Mouse (Mus musculus) kidney, adult 2 months (tissue): ENCODE measurements around the gene Klf11. TPM values are rescaled to one million over a fixed set of nuclear protein-coding genes. Genes with fewer than 3 reads are reported as not detected.

Source experiments
- DNase-seq: peaks from one replicate; pipeline ENCODE4 v3.0.0; 2021
- H3K27ac ChIP-seq: fragments of 200-500 bp; 2 replicates; pipeline ENCODE4 v1.5.1; 2012; ENCODE audit warnings: low read depth, low read length, control low read depth, inconsistent platforms; ENCODE audit not compliant: insufficient read depth
- H3K27me3 ChIP-seq: fragments of 200-500 bp; replicated peaks from 2 replicates; pipeline ENCODE4 v1.6.1; 2012; ENCODE audit warnings: mild to moderate bottlenecking, moderate library complexity, low read length, inconsistent platforms; ENCODE audit not compliant: control insufficient read depth, insufficient read depth
- H3K36me3 ChIP-seq: fragments of 200-500 bp; 2 replicates; pipeline ENCODE4 v1.6.1; 2012; ENCODE audit warnings: mild to moderate bottlenecking, moderate library complexity, low read length, inconsistent platforms; ENCODE audit not compliant: control insufficient read depth, insufficient read depth
- H3K4me1 ChIP-seq: fragments of 200-500 bp; 2 replicates; pipeline ENCODE4 v1.6.1; 2011; ENCODE audit warnings: low read length; ENCODE audit not compliant: control insufficient read depth, insufficient read depth
- H3K4me3 ChIP-seq: fragments of 200-500 bp; 2 replicates; pipeline ENCODE4 v1.5.1; 2011; ENCODE audit warnings: mild to moderate bottlenecking, low read depth, low read length, control low read depth; ENCODE audit not compliant: insufficient read depth
- CTCF ChIP-seq: fragments of 200-500 bp; conservative IDR thresholded peaks from 2 replicates; pipeline ENCODE4 v1.5.1; 2011; ENCODE audit warnings: low read depth, mild to moderate bottlenecking, control low read depth, low read length, moderate library complexity, mixed read lengths; ENCODE audit not compliant: insufficient read depth, insufficient read length
- POLR2A ChIP-seq: fragments of 200-500 bp; IDR thresholded peaks from one replicate; pipeline ENCODE4 v1.6.1; 2011; ENCODE audit warnings: low read depth, low read length, control low read depth
- WGBS: fragments of 180-500 bp; shearing (Covaris S2); methylation state at CpG from one replicate; pipeline ENCODE4 v1.1.7; 2018; 5-methylcytosine and 5-hydroxymethylcytosine counted together
- polyA plus RNA-seq: library from polyadenylated mRNA; depleted of rRNA; stranded (reverse); fragments of >200 nt; gene quantifications from 2 replicates; pipeline ENCODE4 v1.2.3, GENCODE M21; 2012

Gene Klf11
- polyA plus RNA-seq, 1 experiment = 8.5 TPM

DNA sequence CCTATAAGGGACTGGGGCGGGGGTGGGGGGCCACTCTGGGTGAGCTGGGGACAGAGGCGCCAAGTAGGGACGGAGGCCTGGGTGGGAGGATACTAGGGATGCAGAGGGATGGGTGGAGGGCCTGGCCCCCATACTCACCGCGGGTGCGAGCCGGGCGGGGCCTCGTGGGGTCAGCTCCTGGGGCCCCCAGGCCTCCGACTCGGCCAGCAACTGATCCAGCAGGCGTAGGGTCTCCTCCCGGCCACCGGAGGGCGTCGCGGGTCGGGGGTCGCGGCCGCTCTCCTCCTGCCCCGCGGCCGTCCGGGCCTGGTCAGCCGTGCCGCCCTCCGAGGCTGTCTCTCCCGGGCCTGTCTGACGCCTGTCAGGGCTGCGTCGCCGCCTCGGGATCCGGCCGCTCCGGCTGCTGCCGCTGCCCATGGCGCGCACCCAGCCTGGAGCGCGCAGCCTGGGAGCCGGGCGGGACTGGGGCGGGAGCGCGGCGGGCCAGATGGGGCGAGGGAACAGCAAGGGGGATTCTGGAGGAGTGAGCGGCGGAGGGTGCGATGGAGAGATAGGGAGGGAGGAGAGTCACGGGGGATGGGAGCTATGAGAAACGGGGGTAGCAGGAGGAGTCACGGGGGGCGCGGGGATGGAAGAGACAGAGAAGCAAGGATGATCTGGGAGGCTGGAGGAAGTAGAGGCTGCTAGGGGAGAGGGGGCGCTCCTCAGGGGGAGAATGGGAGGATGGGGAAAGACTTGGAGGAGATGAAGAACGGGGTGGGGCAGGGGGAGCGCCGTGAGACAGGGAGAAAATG is 29.6 kb downstream of the Klf11 start:
- TF ChIP-seq CTCF = no peak
- TF ChIP-seq POLR2A = no peak
- peaks cover 31% of the 10 kb centered on the region for H3K4me1 ChIP-seq
- DNase-seq = no peak
- peak overlapping the region; percentile 80 for H3K4me3 ChIP-seq
- H3K36me3 ChIP-seq = no peaks in the 10 kb centered on the region; the same call in 1 of the 2 replicates
- H3K27ac ChIP-seq = peak overlapping the region; percentile 97
- WGBS = 2% methylated on average over 44 of the region's 61 CpGs
- H3K27me3 ChIP-seq = no peaks in the 10 kb centered on the region

DNA sequence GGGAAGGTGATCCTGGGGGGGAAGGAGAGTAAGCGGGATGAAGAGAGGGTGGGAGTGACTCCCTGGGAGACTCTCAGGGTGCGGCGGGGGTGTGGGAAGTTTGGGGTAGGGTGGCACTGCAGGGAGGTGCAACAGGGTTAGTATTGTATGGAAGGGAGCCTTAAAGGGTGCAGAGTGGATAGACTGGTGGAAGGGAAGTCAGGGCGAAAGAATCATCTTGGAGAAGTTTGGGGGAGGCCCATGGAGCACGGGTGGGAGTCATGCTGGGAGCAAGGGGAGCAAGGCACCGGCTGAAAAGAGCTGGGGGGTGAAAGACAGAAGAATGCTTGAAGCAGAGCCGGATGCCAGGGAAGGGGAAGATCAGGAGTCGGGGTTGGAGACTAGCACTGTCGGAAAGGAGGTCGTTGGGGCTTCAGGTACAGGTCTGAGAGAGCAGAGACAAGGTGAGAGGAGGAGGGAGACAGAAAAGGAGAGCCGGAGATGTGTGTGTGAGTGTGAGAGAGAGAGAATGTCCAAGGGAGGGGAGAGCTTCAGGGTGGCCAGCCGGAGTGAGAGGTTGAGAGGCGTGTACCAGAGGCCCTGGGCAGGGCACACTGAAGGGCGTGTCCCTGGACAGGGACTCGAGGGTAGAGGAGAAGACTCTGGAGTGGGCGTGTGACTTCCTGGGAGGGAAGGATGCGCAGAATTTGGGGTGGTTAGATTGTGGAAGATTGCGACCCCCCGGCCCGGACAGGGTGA is 30.4 kb downstream of the Klf11 start, which contains the start of gene Cys1:
Cys1 (minus strand) TSS at position 528 of the 738 bp plus-strand sequence.
- 2% methylated on average over 20 of the region's 20 CpGs for WGBS
- no peaks in the 10 kb centered on the region for H3K27me3 ChIP-seq
- peak within 1 kb of the TSS; percentile 80 for H3K4me3 ChIP-seq
- peak; percentile 45 for TF ChIP-seq POLR2A
- no peak for TF ChIP-seq CTCF
- H3K4me1 ChIP-seq = peaks cover 36% of the 10 kb centered on the region
- DNase-seq = peak; percentile 90
- H3K27ac ChIP-seq = peak within 1 kb of the TSS; percentile 99
- H3K36me3 ChIP-seq = no peaks in the 10 kb centered on the region

DNA sequence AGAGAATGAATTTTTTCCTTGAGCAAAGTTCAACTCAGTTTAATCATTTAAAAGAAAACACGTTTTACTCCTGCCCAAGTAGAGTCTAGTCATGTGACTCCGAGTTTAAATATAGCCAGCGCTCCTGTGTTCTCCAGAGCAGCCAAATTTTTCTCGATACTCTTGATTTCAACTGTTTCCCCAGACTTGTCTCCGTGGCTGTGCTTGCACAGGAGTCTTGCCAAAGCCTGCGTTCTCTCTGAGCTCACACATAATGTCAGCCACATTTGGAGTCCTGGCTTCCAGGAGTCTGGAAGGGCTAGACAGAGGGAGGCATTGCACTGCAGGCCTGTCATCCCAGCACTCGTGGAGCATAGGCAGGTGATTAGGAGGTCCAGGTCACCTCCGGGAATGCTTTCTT is 31.5 kb downstream of the Klf11 start:
- H3K4me1 ChIP-seq = peaks cover 42% of the 10 kb centered on the region
- H3K36me3 ChIP-seq = no peaks in the 10 kb centered on the region
- H3K27ac ChIP-seq = peak overlapping the region; percentile 99
- peak; percentile 93 for DNase-seq
- TF ChIP-seq CTCF = no peak
- peak; percentile 18 for TF ChIP-seq POLR2A
- WGBS = 19% methylated on average over 8 of the region's 8 CpGs
- H3K27me3 ChIP-seq = no peaks in the 10 kb centered on the region
- H3K4me3 ChIP-seq = peak overlapping the region; percentile 30; the same call in 1 of the 2 replicates

DNA sequence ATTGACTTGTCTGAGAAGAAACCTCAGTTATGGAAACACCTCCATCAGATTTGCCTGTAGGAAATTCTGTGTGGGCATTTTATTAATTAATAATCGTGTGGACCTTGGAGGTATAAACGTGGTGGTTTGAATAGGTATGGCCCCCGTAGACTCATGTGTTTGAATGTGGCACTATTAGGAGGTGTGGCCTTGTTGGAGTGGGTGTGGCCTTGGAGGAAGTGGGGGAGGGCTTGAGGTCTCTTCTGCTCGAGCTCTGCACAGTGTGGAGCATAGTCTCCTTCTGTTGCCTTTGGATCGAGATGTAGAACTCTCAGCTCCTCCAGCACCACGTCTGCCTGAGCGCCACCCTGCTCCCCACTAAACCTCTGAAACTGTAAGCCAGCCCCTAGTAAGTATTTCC is 32.4 kb downstream of the Klf11 start:
- H3K27ac ChIP-seq = peak overlapping the region; percentile 99

DNA sequence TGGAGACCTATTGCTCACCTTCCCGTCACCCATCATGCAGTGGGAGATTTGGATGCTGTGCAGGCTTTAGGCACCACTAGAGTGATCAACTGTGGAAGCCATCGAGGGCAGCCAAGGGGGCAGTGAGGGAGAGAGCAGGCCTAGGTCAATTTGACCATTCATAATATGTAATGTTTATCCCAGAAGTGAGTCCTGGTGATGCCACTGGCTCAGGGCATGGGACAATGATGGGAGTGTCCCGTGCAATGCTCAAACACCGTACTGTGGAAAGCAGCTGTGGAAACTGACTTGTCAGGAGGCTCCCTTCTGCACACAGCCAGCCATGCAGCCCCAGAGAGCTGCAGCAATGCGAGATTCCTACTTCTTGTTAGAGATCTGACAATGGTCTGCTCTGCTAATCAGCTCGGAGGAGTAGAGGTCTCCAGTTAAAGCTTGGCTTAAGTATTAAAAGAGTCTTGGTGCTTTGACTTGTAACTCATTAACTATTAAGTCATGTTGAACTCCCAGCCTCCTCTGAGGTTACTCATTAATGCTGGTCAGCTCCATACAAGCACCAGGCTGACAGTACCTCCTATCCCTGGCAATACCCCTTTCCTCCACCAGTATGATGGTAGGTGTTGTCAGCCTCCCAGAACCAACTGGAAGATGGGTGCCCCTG is 35.1 kb downstream of the Klf11 start:
- peaks cover 49% of the 10 kb centered on the region for H3K4me1 ChIP-seq
- no peak overlapping the region for H3K4me3 ChIP-seq
- peak overlapping the region; percentile 95 for H3K27ac ChIP-seq
- WGBS = 30% methylated on average over 6 of the region's 6 CpGs
- TF ChIP-seq POLR2A (peak; percentile 41), CTCF (peak; percentile 40)
- peak; percentile 93 for DNase-seq
- H3K27me3 ChIP-seq = no peaks in the 10 kb centered on the region
- no peaks in the 10 kb centered on the region for H3K36me3 ChIP-seq

More for the DNA sequence above, 32.4 kb downstream of the Klf11 start:
- H3K4me1 ChIP-seq = peaks cover 42% of the 10 kb centered on the region
- no peak for TF ChIP-seq CTCF
- no peaks in the 10 kb centered on the region for H3K27me3 ChIP-seq
- H3K36me3 ChIP-seq = no peaks in the 10 kb centered on the region
- peak; percentile 73 for DNase-seq
- 42% methylated on average over 7 of the region's 7 CpGs for WGBS
- no peak overlapping the region for H3K4me3 ChIP-seq

DNA sequence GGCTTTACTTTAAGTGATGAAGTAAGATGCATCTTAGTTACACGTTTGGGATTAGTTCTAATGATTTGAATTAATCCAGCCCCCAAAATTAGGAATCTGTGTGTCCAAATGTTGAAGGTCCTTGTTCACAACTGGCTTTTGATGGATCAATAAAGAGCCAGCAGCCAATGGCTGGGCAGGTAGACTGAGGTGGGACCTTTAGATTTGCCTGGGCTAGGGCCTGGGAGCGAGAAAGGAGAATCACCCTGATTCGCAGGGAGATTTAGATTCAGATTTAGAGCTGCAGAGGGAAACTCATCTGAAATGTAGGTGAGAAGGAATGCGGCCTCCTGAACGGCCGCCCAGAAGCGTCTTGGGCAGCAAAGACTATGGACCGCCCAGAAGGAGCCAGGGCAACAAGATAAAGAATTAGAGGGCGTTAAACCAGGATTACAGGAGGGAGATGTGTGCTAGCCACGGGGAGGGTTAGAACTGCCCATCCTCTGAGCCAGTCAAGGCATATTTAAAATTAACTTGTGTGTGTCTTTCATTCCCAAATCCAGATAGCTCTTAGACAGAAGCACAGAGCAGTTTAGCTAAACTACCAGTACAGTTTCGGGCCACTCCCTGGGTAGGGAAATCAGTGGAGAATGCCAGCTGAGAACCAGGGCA is 35.7 kb downstream of the Klf11 start:
- TF ChIP-seq CTCF (no peak), POLR2A (no peak)
- 35% methylated on average over 11 of the region's 11 CpGs for WGBS
- Histone ChIP-seq H3K4me3 (no peak overlapping the region), H3K36me3 (no peaks in the 10 kb centered on the region), H3K27ac (peak overlapping the region; percentile 95), H3K4me1 (peaks cover 49% of the 10 kb centered on the region), H3K27me3 (no peaks in the 10 kb centered on the region)
- DNase-seq = peak; percentile 52
